Mouse (Mus musculus) adrenal gland, postnatal 25 days (tissue): ENCODE measurements around the gene Bicdl1. TPM values are rescaled to one million over a fixed set of nuclear protein-coding genes. Genes with fewer than 3 reads are reported as not detected.

Experiments used
- DNase-seq: peaks from one replicate; pipeline ENCODE4 v3.0.0; 2021; ENCODE audit warnings: mixed read lengths
- total RNA-seq: library from RNA; stranded (reverse); gene quantifications from 2 replicates; pipeline ENCODE4 v1.2.3, GENCODE M21; 2021

Gene Bicdl1
- total RNA-seq, 1 experiment from 2014 or later = 13.4 TPM

GRCm38 (mm10) chr5:115667210-115667609 lies 64.2 kb downstream of the Bicdl1 start:
- no peak for DNase-seq

DNA sequence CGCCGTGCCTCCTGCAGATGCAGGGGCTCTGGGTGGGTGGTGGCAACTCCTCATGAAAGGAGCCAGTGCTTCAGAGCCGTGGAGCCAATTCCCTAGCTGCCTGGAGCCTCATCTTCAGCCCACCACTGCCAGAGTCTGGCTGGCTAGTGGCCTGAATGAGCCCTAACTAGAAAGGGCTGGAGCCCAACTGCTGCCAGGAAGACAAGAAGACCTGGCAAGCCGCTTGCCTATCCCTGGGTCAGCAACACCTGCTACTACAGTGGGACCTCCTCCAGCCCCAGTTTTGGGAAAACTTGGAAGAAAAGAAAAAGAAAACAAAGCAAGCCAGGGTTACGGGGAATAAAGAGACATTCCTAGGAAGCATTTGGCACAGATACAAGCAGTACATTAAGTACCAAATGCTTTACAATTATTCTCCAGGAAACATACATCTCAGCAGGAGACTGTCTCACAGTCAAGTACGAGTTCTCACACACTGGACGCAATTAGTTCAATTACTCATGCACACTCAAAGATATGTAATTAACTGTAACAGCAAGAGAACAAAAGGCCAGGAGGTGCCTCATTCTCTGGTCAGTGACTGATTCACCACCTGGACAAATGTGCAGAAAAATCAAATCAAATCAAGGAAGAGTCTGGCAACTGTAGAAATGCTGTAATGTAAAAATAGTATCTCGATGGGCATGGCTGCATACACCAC lies 64.9 kb downstream of the Bicdl1 start:
- DNase-seq = no peak

- DNase-seq = peak; percentile 31
These were observed 68.8 kb downstream of the Bicdl1 start for GRCm38 (mm10) chr5:115662658-115663057.

- no peak for DNase-seq
These were observed 73.1 kb downstream of the Bicdl1 start for GRCm38 (mm10) chr5:115658352-115658751.

DNA sequence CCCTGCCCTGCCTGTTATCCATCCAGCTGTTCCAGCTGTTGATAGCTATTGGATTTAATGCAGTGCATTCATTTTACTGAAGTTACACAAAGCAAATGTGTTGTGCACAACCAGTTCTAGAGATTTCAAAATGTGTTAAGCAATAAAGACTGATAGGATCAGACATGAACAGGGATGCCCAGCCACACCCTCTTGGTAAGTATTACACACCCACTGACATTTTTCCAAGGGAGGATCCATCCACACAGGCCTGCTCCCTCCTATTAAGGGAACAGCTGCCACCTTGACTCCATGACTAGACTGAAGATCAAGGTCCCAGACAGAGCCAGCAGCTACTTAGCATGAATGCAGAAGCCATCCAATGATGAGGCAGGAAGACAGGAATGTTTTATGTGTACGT lies 74.2 kb downstream of the Bicdl1 start:
- DNase-seq = no peak

GRCm38 (mm10) chr5:115656677-115657076 lies 74.7 kb downstream of the Bicdl1 start:
- DNase-seq = no peak

DNA sequence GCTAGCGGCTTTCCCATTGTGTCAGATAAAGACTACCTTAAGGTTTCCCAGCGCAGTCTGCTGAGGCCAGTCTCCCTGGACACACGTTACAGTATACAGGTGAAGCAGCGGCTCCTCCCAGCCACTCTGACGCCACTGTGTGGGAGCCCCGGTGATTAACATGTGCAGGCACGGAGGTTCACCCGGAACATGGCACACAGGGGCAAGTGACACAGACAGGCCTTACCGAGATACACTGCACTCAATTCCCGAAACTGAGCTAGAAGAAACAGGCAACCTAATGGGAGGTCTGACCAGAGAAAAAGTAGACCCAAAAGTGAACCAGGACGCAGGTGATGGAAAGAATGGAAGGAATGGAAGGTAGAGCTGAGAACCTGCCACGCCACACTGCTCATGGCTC lies 77.6 kb downstream of the Bicdl1 start:
- DNase-seq = no peak

DNA sequence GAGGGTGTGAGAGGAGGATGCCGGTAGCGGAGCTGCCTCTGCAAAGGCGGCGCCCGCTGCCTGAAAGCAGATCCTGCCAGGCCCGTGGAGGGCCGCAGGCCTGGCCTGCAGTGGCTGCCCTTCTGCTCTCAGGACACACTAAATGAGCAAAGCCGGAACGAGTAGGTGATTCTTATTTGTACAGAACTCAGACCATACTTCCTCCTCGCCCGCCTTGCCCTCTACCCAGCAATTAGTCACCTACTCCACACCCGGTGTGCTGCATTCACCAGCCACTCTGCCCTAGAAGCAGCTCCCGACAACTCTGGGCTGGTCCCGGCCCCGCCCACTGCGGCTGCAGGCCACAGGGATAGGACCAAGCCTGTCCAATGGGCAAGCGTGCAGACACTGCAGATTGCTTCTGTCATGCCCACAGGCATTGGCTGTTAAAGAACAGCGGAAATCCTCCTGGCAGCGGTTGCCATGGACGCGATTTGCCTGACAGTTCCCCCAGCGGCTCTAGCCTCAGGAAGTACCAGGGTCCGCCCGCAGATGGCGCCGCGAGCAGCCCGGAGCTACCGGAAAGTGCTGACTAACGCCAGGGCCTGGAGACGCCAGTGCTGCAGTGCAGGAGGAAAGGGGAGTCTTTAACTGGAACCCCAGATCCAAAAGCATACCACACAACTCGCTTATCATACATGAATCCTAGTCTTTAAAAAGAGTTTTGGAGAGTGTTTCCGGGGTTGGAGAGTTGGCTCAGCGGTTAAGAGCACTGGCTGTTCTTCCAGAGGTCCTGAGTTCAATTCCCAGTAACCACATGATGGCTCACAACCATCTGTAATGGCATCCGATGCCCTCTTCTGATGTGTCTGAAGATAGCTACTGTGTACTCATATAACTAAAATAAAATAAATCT lies 78.5 kb downstream of the Bicdl1 start:
- DNase-seq = peak; percentile 100

- DNase-seq = no peak
These were observed 79.6 kb downstream of the Bicdl1 start for GRCm38 (mm10) chr5:115651821-115652220.

DNA sequence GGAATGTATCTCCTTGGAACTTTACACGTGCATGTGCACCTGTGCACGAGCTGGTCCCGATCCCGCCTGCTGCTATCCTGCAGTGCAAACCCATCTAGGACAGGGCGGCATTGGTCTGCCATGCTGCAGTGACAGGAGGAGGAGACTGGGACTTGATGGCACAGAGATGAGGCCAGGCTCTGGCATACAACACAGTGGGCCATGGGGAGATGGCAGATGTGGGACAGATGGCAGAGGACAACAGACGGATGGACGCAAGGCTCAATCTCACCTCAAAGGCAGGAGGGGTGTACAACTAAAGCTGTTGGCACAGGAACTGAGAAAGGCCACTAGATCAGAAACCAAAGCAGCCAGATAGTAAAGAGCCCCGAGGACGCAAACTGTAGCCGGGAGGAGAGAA lies 80.5 kb downstream of the Bicdl1 start:
- no peak for DNase-seq

GRCm38 (mm10) chr5:115649699-115650098 lies 81.7 kb downstream of the Bicdl1 start:
- DNase-seq = no peak

DNA sequence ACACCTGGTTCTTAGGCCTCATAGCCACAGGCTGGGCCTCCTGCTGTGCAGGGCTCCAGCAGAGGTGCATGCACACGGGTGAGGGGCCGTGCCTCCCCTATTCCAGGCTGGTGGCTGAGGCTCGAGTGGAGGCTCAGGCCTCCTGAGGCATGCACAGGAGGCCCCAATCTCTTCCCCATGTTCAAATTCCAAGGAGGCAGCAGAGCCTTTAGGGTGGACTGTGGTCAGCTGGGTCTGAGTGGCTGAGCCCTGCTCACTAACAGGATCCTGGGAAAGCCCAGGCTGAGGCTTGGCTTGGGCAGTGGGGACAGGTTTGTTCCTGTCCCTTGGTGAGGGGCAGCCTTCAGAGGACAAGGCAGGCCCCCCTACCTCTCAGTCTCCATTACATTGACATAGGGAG lies 82.5 kb downstream of the Bicdl1 start:
- no peak for DNase-seq

- no peak for DNase-seq
These were observed 87.2 kb downstream of the Bicdl1 start for GRCm38 (mm10) chr5:115644192-115644591.

DNA sequence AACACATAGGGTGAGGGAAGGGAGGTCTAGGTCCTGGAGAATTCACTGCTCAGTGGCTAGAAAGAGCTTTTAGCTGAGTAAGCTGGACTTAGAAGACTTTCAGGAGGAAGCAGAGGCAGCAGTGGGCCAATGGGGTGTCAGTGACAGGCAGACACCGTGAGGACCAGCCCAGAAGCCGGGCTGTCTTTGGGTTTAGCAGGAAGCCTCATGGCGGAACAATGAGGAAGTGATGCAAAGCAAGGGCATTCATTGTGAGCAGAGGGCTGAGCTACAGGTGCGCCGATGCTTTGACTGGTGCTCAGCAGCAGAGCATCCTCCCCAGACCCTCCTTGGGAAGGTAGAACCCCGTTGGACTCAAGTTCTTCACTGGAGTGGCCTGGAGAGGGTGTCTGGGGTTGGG lies 95.9 kb downstream of the Bicdl1 start:
- no peak for DNase-seq

- DNase-seq = no peak
These were observed 97.4 kb downstream of the Bicdl1 start for GRCm38 (mm10) chr5:115634046-115634445.

- DNase-seq = no peak
These were observed 98.4 kb downstream of the Bicdl1 start for GRCm38 (mm10) chr5:115633060-115633459.

- peak; percentile 46 for DNase-seq
These were observed 99.1 kb downstream of the Bicdl1 start for GRCm38 (mm10) chr5:115632358-115632714.

- DNase-seq = peak; percentile 96
These were observed 99.7 kb downstream of the Bicdl1 start, which contains the start of gene Rab35 for GRCm38 (mm10) chr5:115631505-115632357. TSS of gene Rab35 (plus strand) at chr5:115631908.

GRCm38 (mm10) chr5:115630291-115630690 lies 101.1 kb downstream of the Bicdl1 start:
- DNase-seq = no peak

- no peak for DNase-seq
These were observed 101.7 kb downstream of the Bicdl1 start for GRCm38 (mm10) chr5:115629672-115630071.

DNA sequence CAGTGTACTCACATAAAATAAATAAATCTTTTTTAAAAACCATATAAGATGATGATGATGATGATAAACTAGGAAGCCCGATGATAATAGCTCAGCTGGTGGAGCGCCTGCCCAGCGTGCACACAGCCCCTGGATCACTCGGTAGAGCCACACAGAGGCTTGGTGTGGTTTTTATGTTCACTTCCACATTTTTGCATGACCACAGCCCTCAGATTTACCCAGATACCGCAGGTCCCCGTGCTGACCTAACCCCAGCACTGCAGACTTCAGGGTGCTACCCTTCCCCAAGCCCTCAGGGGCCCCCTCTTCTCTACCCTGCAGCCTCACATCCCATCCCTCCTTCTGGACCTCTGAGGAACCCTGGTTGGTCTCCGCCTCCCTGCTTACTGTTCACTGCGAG lies 103.3 kb downstream of the Bicdl1 start:
- no peak for DNase-seq

GRCm38 (mm10) chr5:115626237-115626886 lies 105.1 kb downstream of the Bicdl1 start:
- DNase-seq = no peak
